Mouse (Mus musculus) gastrocnemius, postnatal 25 days (tissue): ENCODE data around the gene 6030445D17Rik. TPM values are rescaled to one million over a fixed set of nuclear protein-coding genes. Genes with fewer than 3 reads are reported as not detected.
A peak's percentile ranks its signal among the peaks of the same experiment; 100 is the strongest.

Experiments
- DNase-seq: peaks from one replicate; pipeline ENCODE4 v3.0.0; 2022
- long read RNA-seq, 2 experiments: library from polyadenylated mRNA; stranded (forward); transcript quantifications; one replicate each; pipeline ENCODE4 v2.0.0; 2021
- total RNA-seq, 2 experiments: library from RNA; stranded (reverse); gene quantifications; 1 replicate in 1 of 2; 2 replicates in 1 of 2; pipeline ENCODE4 v1.2.3; 2021

Gene 6030445D17Rik
- total RNA-seq: under 1 TPM in 1 of 2 experiments, not detected in 1; 0.15 TPM
- long read RNA-seq, experiment 1: 0 reads
- long read RNA-seq, experiment 2: 0 reads

DNA sequence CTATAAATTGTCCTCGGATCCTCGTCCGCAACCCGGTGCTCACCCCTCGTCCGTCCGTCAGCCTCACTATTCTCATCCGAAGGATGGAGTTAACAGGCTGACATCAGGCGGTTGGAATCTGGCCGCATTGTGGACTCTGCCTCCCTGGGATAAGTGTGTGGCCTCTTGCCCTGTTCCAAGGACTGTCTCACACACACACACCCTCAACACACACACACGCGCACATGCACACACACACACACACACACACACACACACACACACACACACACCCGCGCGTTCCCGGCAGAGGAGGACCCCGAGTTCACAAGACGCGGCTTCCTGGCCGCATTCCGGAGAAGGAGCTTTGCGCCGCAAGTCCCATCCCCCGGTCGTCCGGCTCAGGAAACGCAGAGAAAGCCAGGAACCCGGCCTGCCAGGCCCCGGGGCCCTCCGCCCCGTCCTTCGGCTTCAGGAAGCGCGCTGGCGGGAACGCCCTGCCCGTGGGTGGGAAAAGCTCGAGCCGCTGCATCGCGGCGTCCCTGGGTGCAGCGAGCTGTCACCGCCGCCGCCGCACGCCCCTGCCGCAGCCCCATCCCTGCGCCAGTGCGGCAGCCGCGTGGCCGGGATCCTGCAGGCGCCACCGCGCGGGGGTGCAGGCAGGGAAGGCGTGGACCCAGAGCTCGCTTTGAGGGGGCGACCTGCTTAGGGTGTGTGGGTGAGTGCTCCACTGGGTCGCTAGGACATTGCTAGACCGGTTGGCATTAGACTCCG, at the start of gene 6030445D17Rik:
TSS of gene 6030445D17Rik (plus strand) at position 165 of the 753 bp plus-strand sequence.
- DNase-seq: peak; percentile 87

DNA sequence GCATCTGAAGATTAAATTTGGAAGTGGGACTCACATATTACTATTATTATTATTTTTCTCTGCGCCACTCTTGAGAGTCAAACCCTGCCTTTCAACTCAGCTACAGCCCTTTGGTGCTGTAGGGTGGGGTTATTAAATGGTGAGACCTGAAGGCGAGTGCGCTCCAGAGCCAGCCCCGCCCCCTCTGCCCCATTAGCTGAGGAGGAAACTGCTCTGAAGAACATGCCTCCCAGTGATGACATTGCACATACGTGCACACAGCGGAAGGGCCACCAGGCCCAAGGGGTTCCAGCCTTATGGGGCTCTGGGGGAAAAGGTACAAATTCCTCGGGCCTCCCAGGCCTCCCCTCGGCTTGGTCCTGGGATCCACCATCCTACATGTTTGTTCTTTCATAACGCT, 46.6 kb upstream of the 6030445D17Rik start:
- DNase-seq: no peak

DNA sequence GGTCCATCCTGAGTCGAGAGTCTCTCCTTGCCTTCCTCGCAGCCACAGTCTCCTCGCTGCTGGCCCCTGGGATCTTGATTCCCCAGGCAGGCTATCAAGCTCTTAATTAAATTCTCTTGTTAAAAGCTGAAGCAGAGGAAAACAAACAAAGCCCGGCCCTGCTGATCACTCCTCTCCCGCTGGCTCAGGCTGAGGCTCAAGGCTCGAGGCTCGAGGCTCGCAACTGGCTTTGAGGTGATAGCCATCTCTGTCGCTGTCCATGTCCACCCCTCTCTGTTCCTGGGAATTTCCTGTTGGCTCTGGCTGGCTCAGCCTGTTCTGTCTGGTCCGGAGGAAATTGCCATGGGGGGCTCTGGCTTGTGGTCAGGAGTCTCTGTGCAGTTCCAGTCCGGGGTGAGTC, 43.1 kb upstream of the 6030445D17Rik start:
- DNase-seq: no peak

DNA sequence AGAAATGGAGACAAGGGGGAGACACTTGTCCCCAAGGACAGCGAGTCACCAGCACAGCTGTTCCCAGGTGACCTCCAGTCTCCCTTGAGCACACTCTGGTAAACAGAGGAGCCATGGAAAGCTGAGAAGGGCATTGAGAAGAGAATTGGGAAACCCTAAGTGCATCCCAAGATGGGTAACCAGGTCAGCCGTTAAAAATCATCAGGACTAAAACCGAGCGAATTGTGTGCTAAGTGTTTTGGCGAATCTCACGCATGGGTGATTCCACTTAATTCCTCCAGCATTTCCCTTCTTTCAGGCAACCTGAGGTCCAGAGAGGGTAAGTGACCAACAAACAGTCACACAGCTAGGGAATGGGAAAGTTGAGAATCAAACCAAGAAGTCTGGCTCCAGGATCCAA, 42.7 kb upstream of the 6030445D17Rik start:
- no peak for DNase-seq

DNA sequence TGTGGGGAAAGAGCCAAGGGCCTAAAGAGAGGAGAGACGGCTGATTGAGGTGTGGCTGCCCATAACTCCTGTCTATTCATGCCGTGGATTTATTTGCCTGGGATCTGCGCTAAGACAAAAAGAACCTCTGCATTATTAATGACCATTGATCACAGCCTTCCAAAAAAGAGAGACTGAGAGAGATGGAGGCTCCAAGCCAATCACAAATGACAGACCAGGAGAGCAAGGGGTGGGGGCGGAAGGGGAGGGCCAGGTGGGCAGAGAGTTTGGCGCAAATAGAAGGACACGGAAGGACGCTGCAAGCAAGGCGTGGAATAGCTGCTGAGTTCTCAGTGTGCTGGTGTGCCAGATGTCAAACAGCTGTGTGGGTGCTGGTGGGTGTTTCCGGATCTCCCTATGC, 38.8 kb upstream of the 6030445D17Rik start, which contains the start of gene Htr1d:
TSS of gene Htr1d (plus strand) at position 301 of the 400 bp plus-strand sequence.
- DNase-seq: no peak

DNA sequence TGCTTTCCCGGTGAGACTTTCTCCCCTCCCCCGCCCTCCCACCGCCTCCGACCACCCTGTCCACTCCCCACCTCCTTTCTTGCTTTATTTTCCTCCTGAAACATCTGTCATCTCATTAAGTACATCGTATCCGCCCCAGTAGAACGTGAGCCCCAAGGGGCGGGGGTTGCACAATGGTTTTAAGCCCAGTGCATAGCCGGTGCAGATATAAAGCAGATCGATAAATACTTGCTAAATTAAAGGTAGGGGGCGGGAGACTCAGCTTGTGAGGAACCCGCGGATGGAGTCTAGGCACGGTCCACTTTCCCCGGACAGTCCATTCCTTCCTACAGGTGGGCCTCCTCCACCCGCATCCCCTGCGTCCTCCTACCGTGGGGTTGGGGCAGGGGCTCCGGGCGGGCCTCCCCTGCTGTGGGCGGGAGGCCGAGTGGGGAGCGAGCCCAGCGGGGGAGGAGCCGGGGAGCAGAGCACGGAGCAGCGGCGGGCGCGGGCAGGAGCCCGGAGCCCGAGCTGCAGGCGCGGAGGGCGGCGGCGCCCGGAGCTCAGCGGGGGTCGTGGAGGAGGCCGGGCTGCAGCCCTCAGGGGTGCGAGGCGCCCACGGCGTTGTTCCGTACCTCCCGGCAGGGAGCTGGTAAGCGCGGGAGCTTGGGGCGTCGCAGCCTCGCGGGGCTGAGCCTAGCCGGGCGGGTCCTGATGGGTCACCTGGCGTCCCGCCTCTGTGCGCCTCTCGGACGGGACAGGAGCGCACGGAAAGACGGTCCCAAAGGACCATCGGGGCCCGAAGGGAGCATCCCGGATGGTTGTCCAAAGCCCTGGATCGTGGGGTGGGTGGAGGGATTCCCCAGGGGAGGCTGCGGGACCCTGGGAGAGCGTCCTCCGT, 37.7 kb upstream of the 6030445D17Rik start:
- DNase-seq: no peak

DNA sequence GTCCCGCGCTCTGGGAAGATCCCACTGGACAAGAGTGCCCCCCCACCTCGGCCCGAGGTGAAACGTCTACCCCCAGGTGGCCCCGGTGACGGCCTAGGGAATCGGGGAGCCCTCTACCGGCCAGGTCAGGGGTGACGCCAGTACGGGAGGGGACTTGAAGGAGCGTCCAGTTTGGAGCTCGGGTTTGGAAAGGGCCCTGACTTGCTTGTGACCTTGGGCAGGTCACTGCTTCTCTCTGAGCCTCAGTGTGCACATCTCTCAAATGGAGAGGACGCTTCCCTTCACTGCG, 37.1 kb upstream of the 6030445D17Rik start:
- DNase-seq: no peak

DNA sequence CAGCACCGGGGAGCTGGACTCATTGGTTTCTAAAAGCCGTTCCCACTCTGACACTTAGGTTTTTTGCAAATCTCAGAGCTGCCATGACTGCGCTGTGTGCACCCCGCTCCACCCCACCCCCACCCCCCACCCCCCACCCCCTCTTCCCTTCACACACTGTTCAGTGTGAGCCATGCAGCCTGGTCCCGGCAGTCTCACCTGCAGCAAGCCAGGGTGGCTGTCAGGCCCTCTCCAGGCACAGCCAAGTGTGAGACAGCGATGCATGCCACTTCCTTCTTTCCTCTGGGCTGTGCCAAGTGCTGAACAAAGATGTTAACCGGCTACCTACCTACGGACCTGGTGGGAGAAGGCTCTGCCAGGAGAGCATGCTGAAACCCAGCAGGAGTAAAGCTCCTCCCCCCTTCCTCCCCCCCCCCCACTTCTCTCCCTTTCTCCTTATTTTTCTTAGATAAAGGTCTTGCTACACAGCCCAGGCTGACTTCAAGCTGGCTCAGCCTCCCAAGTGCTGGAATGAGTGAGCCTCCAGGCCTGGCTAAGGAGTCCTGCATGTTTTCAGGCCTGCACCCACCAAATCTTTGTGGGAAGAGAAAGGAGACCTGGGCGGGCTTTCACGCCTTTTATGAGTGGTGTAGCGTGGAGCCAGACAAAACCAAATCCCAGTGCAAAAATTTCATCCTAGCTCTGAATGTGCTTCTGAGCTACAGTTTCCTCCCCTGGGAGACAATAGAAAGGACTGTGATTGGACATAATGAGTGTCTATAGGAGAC, 31.3 kb upstream of the 6030445D17Rik start:
- no peak for DNase-seq

DNA sequence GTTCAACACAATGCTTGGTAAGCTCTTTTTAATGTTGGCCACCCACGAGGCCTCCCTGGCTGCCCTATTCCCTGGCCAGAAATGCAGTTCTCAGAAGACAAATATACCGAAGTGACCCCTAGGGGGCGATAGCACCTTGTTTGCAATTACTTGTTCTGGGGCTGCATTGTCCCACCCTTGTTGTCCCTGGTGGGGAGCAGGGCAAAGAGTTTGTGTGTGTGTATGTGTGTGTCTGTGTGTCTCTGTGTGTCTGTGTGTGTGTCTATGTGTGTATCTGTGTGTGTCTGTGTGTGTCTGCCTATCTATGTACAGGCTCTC, 30.7 kb upstream of the 6030445D17Rik start:
- DNase-seq: no peak

DNA sequence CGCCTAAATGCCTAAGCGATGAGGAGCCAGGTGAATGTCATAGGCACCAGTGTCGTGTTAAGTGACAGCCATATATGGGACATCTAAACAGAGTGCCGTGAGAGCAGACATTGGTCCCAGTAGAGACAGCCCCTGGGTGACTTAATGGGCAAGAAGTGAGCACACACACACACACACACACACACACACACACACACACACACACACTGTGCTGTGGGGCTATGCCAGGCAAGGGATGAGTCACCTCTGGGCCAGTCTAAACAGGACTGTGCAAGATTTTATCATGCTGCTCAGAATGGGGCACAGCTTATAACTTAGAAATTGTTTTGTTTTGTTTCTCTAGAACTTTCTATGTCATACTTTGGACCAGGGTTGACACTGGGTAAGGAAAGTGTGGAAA, 28.0 kb upstream of the 6030445D17Rik start:
- no peak for DNase-seq

DNA sequence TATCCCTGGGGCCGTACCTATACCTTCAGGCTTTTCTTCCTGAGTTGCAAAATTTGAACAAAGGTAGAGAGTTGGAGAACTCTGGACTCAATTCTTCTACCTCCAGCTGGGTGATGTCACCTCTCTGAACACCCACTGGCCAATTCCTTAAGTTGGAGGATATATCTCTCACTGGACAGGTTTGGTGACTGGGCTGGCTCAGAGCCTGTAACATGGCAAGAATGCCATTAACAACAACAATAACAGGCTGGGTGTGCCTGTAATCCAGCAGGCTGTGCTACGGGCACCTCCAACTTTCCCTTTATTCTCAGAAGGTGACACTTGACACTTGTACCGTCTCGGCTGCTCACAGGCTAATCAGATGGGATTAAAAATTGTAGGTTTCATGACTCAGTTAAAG, 22.9 kb upstream of the 6030445D17Rik start:
- no peak for DNase-seq

DNA sequence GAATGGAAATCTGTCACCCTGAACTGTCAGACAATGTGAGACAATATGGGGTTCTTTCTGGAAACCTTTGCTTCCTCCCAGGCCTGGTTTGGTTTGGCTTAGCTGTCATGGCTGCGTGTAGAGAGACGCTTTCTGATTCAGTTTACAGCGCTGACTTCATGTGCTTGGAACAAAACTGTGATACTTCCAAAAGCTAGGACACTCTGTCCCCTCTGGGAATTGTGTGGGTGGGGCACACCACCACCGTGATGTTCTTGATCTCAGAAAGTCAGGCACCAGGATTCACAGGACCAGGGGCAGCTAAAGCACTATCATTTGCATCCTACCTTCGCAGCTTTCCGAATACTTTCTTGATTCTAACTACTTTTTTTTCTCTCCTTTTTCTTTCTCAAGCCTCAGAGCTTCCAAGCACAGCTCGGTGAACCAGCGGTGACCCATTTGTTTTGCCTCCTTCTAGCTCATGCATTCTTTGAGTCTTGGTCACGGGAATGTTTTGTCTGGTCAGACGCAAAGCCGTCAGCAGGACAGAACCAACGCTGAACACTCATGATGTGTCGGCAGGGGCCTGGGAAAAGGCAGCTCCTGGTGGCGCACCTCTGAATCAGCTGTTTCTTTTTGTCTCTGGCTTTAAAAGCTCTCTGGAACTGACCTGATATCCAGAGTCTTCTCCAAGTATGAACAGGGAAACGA, 20.6 kb upstream of the 6030445D17Rik start:
- DNase-seq: no peak

DNA sequence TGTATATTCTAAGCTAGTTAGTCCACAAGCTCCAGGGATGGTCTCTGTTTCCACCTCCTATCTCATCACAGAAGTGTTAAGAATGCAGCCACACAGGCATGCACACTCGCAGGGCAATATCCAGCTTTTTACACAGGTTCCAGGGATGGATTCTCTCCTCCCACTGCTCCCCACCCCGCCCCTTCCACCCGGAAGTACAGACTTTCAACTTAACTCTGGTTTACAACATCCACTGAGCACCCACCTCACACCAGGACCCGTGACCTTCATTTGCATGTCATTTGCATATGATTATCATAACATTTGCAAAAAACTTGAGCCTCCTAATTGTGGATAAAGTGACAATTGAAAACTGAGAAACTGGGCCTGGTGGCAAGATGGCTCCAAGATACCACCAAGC, 17.5 kb upstream of the 6030445D17Rik start:
- DNase-seq: no peak

DNA sequence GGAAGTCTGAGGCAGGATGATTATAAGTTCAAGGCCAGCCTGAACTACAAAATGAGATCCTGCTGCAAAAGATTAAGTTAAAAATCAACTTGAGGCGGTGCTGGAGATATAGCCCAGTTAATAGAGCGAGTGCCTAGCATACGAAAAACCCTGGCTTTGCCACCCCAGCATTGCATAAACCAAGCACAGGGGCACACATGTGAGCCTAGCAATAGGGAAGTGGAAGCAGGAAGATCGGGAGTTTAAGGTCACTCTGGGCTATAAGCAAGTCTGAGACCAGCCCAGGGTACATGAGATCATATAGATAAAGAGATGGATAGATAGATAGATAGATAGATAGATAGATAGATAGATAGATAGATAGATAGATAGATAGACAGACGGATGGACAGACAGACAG, 12.3 kb upstream of the 6030445D17Rik start:
- DNase-seq: no peak

DNA sequence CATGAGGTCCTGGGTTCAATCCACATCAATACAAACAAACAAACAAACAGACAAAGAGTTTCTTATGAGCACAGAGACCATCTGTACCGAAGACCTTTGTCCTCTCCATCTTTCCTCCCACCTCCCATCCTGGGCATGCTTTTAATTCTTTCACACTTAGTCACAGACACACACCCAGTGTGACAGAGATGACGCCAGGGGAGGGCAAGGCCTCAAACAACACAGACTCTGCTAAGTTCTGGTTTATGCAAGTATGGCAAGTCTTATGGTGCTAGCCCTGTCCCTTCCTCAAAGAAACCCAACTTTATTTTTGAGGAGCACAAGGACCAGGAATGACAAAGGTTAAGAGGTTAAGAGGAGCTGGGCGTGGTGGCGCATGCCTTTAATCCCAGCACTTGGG, 11.8 kb upstream of the 6030445D17Rik start:
- DNase-seq: no peak

DNA sequence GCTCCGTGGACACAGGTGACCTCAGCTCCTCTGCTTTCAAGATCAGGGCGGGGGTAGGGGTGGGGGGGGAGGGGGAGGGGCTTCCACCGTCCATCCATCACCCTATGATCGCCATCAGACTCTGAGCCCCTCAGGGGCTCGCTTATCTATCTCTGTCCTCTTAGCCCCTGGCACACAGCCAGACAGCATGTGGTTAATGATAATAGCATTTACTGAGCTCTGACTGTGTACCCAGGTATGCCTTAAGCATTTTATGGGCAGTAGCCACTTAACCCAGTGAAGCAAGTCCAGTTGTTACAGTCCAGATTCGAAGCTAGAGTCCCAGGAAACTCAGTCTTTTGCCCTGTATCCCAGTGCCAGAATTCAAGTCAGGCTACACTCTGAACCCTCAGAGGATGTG, 10.5 kb upstream of the 6030445D17Rik start:
- DNase-seq: no peak

DNA sequence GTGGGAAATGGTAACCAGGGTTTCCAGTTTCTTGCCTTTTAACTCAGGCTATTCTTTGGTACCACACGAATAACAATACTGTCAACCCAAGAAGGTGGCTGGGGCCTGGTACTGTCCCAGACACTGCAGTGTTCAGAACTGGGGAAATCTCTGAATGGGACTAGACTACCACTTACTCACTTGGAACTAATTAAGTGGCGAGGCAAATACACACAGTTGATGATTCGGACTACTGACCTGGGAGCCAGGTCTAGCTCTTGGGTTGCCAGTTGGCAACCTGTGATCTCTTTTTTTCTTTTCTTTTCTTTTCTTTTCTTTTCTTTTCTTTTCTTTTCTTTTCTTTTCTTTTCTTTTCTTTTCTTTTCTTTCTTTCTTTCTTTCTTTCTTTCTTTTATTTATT, 9.8 kb upstream of the 6030445D17Rik start:
- DNase-seq: no peak

DNA sequence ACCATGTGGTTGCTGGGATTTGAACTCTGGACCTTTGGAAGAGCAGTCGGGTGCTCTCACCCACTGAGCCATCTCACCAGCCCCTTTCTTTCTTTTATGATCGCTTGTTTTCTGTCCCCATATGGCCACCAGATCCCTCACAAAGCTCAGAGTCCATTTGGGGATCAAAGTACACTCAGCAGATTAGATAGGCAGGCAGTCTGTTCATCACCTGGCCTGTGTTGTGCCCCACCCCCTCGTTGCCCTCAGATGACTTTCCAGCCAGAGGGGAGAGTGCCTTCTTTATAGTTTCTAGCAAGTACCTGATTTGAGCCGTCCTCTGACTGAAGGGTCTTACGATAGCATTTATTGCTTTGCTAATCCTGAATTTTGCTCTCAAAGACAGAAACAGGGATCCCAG, 9.3 kb upstream of the 6030445D17Rik start:
- DNase-seq: no peak

DNA sequence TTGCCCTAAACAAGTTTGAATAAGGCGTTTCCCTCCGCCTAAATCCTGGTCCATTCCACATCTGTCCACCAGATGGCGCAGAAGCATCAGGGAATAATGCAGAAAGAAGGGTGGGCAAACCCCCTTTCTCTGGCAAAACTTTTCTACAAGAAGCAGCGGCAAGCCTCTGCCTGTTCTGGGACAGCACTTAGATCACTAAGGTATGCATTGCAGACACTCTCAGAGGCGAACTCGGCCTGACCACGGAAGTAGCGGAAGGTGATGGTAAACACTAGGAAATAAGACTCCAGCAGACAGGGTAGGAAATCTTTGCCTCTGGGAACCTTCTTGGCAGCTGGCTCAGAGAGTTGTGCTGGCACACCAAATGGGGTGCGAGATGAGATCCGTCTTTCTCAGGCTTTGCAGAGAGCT, 7.2 kb upstream of the 6030445D17Rik start:
- DNase-seq: peak; percentile 35

DNA sequence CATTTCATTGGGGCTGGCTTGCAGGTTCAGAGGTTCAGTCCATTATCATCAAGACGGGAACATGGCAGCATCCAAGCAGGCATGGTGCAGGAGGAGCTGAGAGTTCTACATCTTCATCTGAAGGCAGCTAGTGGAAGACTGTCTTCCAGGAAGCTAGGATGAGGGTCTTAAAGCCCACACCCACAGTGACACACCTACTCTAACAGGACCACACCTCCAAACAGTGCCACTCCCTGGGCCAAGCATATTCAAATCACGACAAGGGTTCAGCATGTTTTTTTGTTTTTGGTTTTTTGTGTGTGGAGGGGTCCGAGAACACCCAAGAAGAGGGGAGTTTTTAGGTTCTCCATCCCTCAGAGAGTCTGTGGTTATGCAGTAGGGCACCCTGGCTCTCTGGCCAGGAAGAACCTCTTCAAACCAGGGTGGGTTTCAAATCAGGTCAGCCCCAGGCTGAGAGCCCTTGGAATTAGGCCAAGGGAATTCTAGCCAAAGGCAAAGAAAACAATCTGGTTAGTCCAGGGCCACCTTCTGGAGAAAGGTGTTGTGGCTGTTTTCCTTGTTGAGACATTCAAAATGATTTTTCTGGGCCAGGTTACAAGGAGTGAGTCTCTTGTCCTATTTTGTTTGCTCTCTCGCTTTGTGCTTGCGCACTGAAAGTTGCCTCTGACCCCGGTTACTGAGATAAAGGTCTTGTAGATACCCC, 5.4 kb upstream of the 6030445D17Rik start:
- no peak for DNase-seq

DNA sequence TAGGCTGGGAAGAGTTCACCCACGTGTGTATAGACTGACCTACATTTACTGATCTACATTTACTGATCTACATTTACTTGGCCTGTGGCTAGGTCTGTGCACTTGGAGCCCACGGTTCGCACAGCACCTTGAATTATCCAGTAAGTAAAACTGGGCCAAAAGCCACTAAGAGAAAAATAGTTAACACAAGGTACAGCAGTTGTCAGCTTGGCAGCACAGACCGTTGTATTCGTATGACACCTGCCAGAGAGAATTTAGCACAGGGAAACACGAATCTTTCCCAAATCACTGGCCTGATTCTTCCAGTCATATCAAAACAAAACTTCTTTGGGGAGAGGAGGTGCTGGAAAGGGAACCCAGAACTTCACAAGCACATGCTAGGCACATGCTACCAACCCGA, 3.8 kb upstream of the 6030445D17Rik start:
- no peak for DNase-seq

DNA sequence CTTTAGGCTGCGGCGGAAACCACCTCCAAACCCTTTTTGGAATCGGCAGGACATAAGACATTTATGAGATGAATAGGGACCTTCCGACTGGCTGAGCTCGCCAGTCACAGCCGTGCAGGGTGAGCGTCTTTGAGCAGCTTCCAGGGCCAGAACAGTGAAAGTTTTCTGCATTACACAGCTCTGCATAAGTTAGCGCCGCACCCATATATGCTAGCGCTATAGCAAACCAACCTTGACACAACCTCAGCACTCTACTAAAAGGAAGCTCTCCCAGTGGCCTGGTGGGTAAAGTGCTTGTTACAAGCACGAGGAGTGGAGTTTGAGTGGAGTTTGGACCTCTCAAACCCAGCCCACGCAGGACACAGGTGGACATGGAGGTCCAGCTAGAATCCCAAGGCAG, 2.8 kb upstream of the 6030445D17Rik start:
- DNase-seq: no peak
